Mouse (Mus musculus) E14TG2a.4 (cell line): ENCODE results near the gene Tent5c.

Source experiments
- CTCF ChIP-seq: conservative IDR thresholded peaks from 2 replicates; pipeline ENCODE4 v1.5.1; 2014; ENCODE audit warnings: low read length
- NANOG ChIP-seq: IDR thresholded peaks from 2 replicates; pipeline ENCODE4 v1.6.1; 2014; ENCODE audit warnings: borderline replicate concordance, low read length, mixed read lengths
- POU5F1 ChIP-seq: IDR thresholded peaks from 2 replicates; pipeline ENCODE4 v1.6.1; 2014; ENCODE audit warnings: low read length, borderline replicate concordance

- TF ChIP-seq CTCF, result no peak
- 0 out of 2 replicates have a peak, but pooled peaks have one; percentile 52 for TF ChIP-seq POU5F1
- peak; percentile 26; the same call in 1 of the 2 replicates for TF ChIP-seq NANOG
These were observed 68.5 kb downstream of the Tent5c start for GRCm38 (mm10) chr3:100420691-100421056.
